Mouse (Mus musculus) heart, adult 2 months (tissue): ENCODE results near the gene Lcp2.

Experiments used
- CTCF ChIP-seq: fragments of 200-600 bp; IDR thresholded peaks from 2 replicates; pipeline ENCODE4 v1.8.1; 2022; ENCODE audit warnings: antibody characterized with exemption, mild to moderate bottlenecking, moderate library complexity
- EP300 ChIP-seq: fragments of 200-500 bp; IDR thresholded peaks from 2 replicates; pipeline ENCODE4 v1.6.1; 2011; ENCODE audit warnings: low read depth, low read length, control low read depth; ENCODE audit not compliant: insufficient read depth
- POLR2A ChIP-seq: fragments of 200-500 bp; IDR thresholded peaks from 2 replicates; pipeline ENCODE4 v1.6.1; 2011; ENCODE audit warnings: mild to moderate bottlenecking, low read depth, low read length, control low read depth; ENCODE audit not compliant: insufficient read depth

DNA sequence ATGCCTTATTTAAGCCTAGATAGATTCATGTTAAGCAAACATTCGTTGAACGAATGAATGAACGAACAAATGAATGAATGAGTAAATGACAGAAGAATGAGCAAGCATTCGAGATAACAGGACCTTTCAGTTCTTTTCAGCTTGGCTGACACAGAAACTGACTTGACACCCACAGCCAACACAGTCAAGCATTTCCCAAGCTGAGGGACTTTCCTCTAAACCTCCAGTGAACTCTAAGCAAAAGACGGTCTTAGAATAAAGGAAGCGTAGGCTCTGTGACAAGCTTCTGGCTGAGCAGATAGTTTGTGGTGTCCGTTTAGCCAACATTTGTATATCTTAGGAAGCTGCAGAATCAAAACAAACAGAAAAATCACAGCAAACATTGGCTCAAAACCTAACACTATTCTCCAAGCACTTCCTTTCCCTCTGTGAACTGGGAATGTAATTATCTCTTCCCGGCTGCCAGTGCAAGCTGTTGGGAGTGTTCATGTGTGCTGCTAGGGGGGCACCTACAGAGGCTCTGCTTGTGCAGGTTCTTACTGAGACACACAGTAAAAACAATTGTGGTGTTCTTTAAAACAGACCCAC lies 39.5 kb downstream of the Lcp2 start:
- no peak for TF ChIP-seq CTCF
- TF ChIP-seq POLR2A, result no peak
- no peak for TF ChIP-seq EP300
